Mouse (Mus musculus): ENCODE results near the gene Ebf1. TPM values are rescaled to one million over a fixed set of nuclear protein-coding genes. Genes with fewer than 3 reads are reported as not detected.

Ebf1 gene
- polyA plus RNA-seq, 1 experiment = 38.8 TPM

- H3K4me3 ChIP-seq (ENCODE audit: insufficient read depth, low read depth, low read length) = no peak overlapping the region
Observed at GRCm38 (mm10) chr11:44745946-44746345, 128.8 kb downstream of the Ebf1 start.

DNA sequence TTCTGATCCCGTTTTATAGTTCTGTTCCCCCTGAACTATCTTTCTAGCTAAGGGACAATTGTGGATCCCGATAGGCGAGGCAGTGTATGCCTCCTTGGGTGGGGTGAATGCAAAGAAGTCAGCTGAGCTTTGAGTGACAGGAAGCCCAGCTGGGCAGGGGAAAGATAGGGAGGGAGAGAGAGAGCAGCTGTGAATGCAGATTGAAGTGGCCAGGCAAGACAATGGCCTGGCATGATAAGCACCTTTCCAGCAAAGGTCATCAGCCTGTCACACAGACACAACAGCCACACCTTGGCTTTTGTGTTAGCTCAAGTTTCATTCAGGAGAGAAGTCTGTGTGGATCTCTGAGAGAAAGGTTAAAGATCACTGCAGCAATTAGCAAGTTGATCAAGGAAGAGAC is 129.6 kb downstream of the Ebf1 start:
- no peak overlapping the region for H3K4me3 ChIP-seq (ENCODE audit: insufficient read depth, low read depth, low read length)
- no peak overlapping the region for H3K27ac ChIP-seq (replicated peaks; ENCODE audit: low read depth, low read length)
- peaks cover 11% of the 10 kb centered on the region for H3K4me1 ChIP-seq (ENCODE audit: control insufficient read depth, insufficient read depth, insufficient read length, low read length)

More at GRCm38 (mm10) chr11:44745946-44746345, 128.8 kb downstream of the Ebf1 start:
- H3K27ac ChIP-seq (replicated peaks; ENCODE audit: low read depth, low read length) = peak overlapping the region; percentile 40; the same call in 1 of the 2 replicates
- H3K4me1 ChIP-seq (ENCODE audit: control insufficient read depth, insufficient read depth, insufficient read length, low read length) = peaks cover 17% of the 10 kb centered on the region

GRCm38 (mm10) chr11:44749309-44749708 is 132.2 kb downstream of the Ebf1 start:
- Histone ChIP-seq H3K27ac (replicated peaks; ENCODE audit: low read depth, low read length) (no peak overlapping the region), H3K4me1 (ENCODE audit: control insufficient read depth, insufficient read depth, insufficient read length, low read length) (peaks cover 9% of the 10 kb centered on the region; the same call in 1 of the 2 replicates), H3K4me3 (ENCODE audit: insufficient read depth, low read depth, low read length) (no peak overlapping the region)

DNA sequence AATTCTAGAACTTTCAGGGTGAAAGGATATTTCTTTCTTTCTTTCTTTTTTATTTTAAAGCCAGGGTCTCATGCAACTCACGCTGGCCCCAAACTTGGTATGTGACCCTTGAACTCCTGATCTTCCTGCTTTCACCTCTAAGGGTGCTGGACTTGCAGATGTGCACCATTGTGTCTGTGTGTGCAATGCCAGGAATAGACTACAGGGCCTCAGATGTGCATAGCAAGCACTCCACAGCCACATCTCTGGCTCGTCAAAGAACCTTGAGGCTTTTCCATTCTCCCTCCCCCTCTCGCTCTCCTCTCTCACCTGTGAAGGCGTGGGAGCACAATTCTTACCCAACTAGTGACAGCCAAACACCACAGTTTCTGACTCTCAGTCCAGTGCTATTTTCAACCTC is 137.2 kb downstream of the Ebf1 start:
- no peak overlapping the region for H3K27ac ChIP-seq (replicated peaks; ENCODE audit: low read depth, low read length)
- no peak overlapping the region for H3K4me3 ChIP-seq (ENCODE audit: insufficient read depth, low read depth, low read length)
- peaks cover 10% of the 10 kb centered on the region; the same call in 1 of the 2 replicates for H3K4me1 ChIP-seq (ENCODE audit: control insufficient read depth, insufficient read depth, insufficient read length, low read length)

- Histone ChIP-seq H3K4me3 (ENCODE audit: insufficient read depth, low read depth, low read length) (no peak overlapping the region), H3K4me1 (ENCODE audit: control insufficient read depth, insufficient read depth, insufficient read length, low read length) (peaks cover 12% of the 10 kb centered on the region; the same call in 1 of the 2 replicates), H3K27ac (replicated peaks; ENCODE audit: low read depth, low read length) (peak overlapping the region; percentile 62)
Observed at GRCm38 (mm10) chr11:44756321-44756720, 139.2 kb downstream of the Ebf1 start.

- Histone ChIP-seq H3K4me1 (ENCODE audit: control insufficient read depth, insufficient read depth, insufficient read length, low read length) (peaks cover 14% of the 10 kb centered on the region), H3K4me3 (ENCODE audit: insufficient read depth, low read depth, low read length) (no peak overlapping the region), H3K27ac (replicated peaks; ENCODE audit: low read depth, low read length) (no peak overlapping the region)
Observed at GRCm38 (mm10) chr11:44758857-44759256, 141.7 kb downstream of the Ebf1 start.

DNA sequence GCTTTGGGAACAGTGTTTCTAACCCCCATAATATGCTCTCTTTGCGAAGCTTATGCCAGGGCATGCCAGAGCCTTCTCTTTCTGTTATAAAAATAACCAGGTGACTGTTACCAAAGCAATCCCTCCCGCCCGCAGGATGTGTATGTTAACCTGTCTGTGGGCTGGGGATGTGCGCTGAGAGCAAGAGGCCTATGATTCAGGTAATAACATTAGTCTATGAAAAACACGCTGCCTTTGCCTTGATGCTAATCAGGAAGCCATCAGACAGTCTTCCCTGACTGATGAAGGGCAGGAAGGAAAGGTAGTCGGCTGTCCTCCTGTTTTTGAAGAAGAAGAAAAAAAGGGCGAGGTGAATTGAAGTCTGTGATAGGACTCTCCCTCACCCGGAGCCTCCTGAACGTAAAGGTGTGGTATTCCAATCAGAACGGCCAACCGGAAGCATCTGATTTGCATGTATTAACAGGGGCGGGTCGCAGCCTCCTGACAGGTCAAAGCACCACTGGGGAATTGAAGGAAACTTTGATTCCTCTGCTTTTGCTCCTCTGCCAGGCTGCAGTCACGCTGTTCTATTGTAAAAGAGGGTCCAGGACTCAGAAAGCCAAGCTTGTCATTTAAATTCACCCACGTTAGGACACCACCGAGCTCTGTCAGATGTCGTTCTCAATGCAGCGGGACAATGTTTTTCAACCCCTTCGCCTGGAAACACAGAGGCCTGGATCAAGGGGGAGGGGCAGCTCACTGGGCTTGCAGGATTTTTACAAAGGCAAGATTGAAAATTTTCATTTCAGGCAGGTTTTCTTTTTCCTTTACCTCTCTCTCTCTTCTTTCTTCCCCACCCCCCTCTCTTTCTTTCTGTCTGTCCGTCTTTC is 144.2 kb downstream of the Ebf1 start:
- peaks cover 18% of the 10 kb centered on the region for H3K4me1 ChIP-seq (ENCODE audit: control insufficient read depth, insufficient read depth, insufficient read length, low read length)
- H3K27ac ChIP-seq (replicated peaks; ENCODE audit: low read depth, low read length) = no peak overlapping the region
- no peak overlapping the region for H3K4me3 ChIP-seq (ENCODE audit: insufficient read depth, low read depth, low read length)

- Histone ChIP-seq H3K27ac (replicated peaks; ENCODE audit: low read depth, low read length) (peak overlapping the region; percentile 26), H3K4me3 (ENCODE audit: insufficient read depth, low read depth, low read length) (no peak overlapping the region), H3K4me1 (ENCODE audit: control insufficient read depth, insufficient read depth, insufficient read length, low read length) (peaks cover 20% of the 10 kb centered on the region)
Observed at GRCm38 (mm10) chr11:44763992-44764835, 147.1 kb downstream of the Ebf1 start.

DNA sequence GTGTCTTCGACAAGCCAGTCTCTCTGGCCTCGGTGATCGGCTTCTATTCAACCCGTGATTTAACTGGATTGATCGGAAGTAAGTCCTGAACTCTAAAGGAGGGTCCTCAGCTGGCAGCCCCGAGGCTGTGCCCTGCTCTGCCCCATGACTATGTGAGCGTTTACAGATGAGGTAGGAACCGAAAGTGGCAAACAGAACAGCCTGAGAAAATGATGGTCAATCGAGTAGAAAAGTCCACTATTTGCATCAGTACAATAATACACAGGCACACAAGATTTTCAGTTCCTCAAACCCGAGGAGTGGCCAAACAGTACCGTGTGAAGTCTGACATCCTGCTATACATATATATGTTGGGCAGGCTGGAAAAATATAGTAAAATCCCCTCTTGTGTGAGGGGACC is 147.9 kb downstream of the Ebf1 start:
- peaks cover 20% of the 10 kb centered on the region for H3K4me1 ChIP-seq (ENCODE audit: control insufficient read depth, insufficient read depth, insufficient read length, low read length)
- no peak overlapping the region for H3K4me3 ChIP-seq (ENCODE audit: insufficient read depth, low read depth, low read length)
- 0 out of 2 replicates have a peak overlapping the region, but pooled peaks have one; percentile 26 for H3K27ac ChIP-seq (replicated peaks; ENCODE audit: low read depth, low read length)

- Histone ChIP-seq H3K27ac (replicated peaks; ENCODE audit: low read depth, low read length) (no peak overlapping the region), H3K4me1 (ENCODE audit: control insufficient read depth, insufficient read depth, insufficient read length, low read length) (peaks cover 26% of the 10 kb centered on the region), H3K4me3 (ENCODE audit: insufficient read depth, low read depth, low read length) (no peak overlapping the region)
Observed at GRCm38 (mm10) chr11:44766246-44766645, 149.1 kb downstream of the Ebf1 start.

DNA sequence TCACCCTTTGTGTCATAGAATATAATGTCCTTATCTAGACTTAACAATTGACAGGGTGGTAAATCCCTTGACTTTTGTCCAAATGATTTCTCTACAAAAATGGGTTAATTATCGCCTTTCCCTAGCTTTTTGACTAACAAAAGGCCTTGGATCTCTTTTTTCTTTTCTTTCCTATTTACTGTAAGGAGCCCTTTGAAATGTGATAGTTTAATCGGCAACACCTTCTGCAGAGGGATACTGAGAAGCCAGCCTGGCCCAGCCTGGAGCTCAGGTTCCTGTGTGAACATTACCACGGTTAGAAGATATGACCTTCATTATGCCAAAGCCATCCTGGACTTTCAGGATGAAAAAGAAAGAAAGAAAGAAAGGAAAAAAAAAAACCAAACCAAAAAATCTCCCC is 150.2 kb downstream of the Ebf1 start:
- peak overlapping the region; percentile 69 for H3K27ac ChIP-seq (replicated peaks; ENCODE audit: low read depth, low read length)
- H3K4me3 ChIP-seq (ENCODE audit: insufficient read depth, low read depth, low read length) = no peak overlapping the region
- peaks cover 25% of the 10 kb centered on the region for H3K4me1 ChIP-seq (ENCODE audit: control insufficient read depth, insufficient read depth, insufficient read length, low read length)

- H3K4me3 ChIP-seq (ENCODE audit: insufficient read depth, low read depth, low read length) = no peak overlapping the region
- peak overlapping the region; percentile 83 for H3K27ac ChIP-seq (replicated peaks; ENCODE audit: low read depth, low read length)
- peaks cover 28% of the 10 kb centered on the region for H3K4me1 ChIP-seq (ENCODE audit: control insufficient read depth, insufficient read depth, insufficient read length, low read length)
Observed at GRCm38 (mm10) chr11:44768346-44768745, 151.2 kb downstream of the Ebf1 start.

DNA sequence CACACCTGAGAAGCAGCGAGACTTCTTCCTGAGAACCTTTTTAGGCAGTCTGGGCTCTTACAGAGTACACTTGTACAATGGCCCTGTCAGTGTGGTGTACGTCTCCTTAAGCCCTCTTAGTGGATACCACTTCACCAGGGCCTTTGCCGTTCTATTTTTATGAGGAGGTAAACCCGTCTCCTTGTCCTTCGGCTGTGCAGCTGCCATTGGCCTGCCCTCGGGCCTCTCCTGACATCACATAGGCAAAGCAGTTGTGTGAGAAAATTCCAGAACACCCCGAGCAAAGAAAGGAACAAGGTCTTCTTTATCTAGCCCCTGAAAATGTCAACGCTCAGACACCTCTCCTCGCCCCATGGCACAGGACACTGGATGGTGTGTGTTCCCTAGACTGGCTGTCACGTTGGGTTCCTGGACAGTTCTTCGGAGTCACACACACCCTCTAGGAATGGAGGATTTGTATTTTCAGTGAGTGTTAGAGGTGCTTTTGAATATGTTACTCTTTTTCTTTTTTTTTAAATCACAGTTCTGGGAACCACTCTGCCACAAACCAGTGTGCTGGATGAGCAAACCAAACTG is 154.0 kb downstream of the Ebf1 start:
- H3K27ac ChIP-seq (replicated peaks; ENCODE audit: low read depth, low read length) = no peak overlapping the region

DNA sequence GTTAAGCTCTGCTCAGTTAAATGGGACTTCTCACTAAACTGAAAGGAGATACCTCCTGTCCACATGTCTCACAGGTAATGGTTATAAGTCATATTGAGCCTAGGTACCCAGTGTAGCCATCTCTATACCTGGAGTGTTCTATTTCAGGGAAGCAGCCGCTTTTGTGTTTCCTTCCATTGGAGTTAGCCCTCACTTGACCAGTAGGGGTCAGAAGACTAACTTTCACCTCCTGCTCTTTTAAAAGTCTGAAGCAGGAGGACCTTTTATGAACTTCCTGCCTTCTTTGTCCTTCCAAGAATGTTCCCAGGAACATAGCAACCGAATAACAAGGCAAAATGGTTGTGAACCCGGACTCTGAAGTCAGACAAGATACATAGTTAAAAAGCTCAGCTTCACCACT is 157.3 kb downstream of the Ebf1 start:
- no peak overlapping the region for H3K4me3 ChIP-seq (ENCODE audit: insufficient read depth, low read depth, low read length)
- H3K4me1 ChIP-seq (ENCODE audit: control insufficient read depth, insufficient read depth, insufficient read length, low read length) = peaks cover 20% of the 10 kb centered on the region
- no peak overlapping the region for H3K27ac ChIP-seq (replicated peaks; ENCODE audit: low read depth, low read length)

More for the DNA sequence above, 154.0 kb downstream of the Ebf1 start:
- Histone ChIP-seq H3K4me3 (ENCODE audit: insufficient read depth, low read depth, low read length) (no peak overlapping the region), H3K4me1 (ENCODE audit: control insufficient read depth, insufficient read depth, insufficient read length, low read length) (peaks cover 25% of the 10 kb centered on the region)

GRCm38 (mm10) chr11:44775549-44775948 is 158.4 kb downstream of the Ebf1 start:
- no peak overlapping the region for H3K4me3 ChIP-seq (ENCODE audit: insufficient read depth, low read depth, low read length)
- no peak overlapping the region for H3K27ac ChIP-seq (replicated peaks; ENCODE audit: low read depth, low read length)
- H3K4me1 ChIP-seq (ENCODE audit: control insufficient read depth, insufficient read depth, insufficient read length, low read length) = peaks cover 14% of the 10 kb centered on the region

Measured in brown adipose tissue, adult 24 weeks (tissue).